Mouse (Mus musculus) CH12.LX (cell line): ENCODE data around the gene Bpnt1. TPM values are rescaled to one million over a fixed set of nuclear protein-coding genes. Genes with fewer than 3 reads are reported as not detected.

ENCODE experiments used
- DNase-seq: peaks from one replicate; pipeline ENCODE4 v3.0.0-alpha.2; 2013; ENCODE audit errors: extremely low read depth
- H3K27ac ChIP-seq: 2 replicates; pipeline ENCODE4 v1.5.1; 2012; ENCODE audit warnings: low read depth, mild to moderate bottlenecking, control low read depth, moderate library complexity; ENCODE audit not compliant: insufficient read depth
- H3K27me3 ChIP-seq: replicated peaks from 2 replicates; pipeline ENCODE3; 2012; ENCODE audit warnings: inconsistent platforms
- H3K36me3 ChIP-seq, 2 experiments: replicated peaks in 1 of 2; 2 replicates each; pipeline versions ENCODE3 to v1.6.1; 2012; ENCODE audit warnings: inconsistent platforms in 1 of 2, low read length in 1 of 2, mild to moderate bottlenecking in 1 of 2, mixed read lengths in 1 of 2, moderate library complexity in 1 of 2; ENCODE audit not compliant: control insufficient read depth in 1 of 2, insufficient read depth in 1 of 2
- H3K4me1 ChIP-seq, 2 experiments: 2 replicates each; pipeline ENCODE4 v1.6.1; 2012; ENCODE audit warnings: inconsistent platforms in 1 of 2, moderate library complexity in 1 of 2; ENCODE audit not compliant: insufficient read depth in 2 of 2, control insufficient read depth in 1 of 2
- H3K4me2 ChIP-seq: 2 replicates; pipeline ENCODE4 v1.6.1; 2012; ENCODE audit warnings: low read depth, mild to moderate bottlenecking, control low read depth; ENCODE audit not compliant: poor library complexity, insufficient read depth, severe bottlenecking
- H3K4me3 ChIP-seq, 3 experiments: fragments of 150-350 bp in 1 of 3; sonication (generic) in 1 of 3; replicated peaks in 1 of 3; 2 replicates each; pipeline versions ENCODE3 to v1.5.1; 2011 to 2012; ENCODE audit warnings: low read depth in 2 of 3, low read length in 2 of 3, mild to moderate bottlenecking in 2 of 3, moderate library complexity in 2 of 3, control low read depth in 1 of 3, improper control_type of control experiment in 1 of 3, inconsistent platforms in 1 of 3, mixed read lengths in 1 of 3; ENCODE audit not compliant: poor library complexity in 1 of 3
- H3K79me2 ChIP-seq: replicated peaks from 2 replicates; pipeline ENCODE4 v1.6.1; 2012; ENCODE audit warnings: mild to moderate bottlenecking, moderate library complexity; ENCODE audit not compliant: control insufficient read depth, poor library complexity, insufficient read depth, severe bottlenecking; ENCODE audit errors: extremely low read depth
- H3K9ac ChIP-seq: 2 replicates; pipeline ENCODE4 v1.6.1; 2012; ENCODE audit warnings: low read depth, mild to moderate bottlenecking, control low read depth, moderate library complexity; ENCODE audit not compliant: insufficient read depth
- H3K9me3 ChIP-seq: replicated peaks from 2 replicates; pipeline ENCODE3; 2012; ENCODE audit warnings: low read length, inconsistent platforms, mixed read lengths
- ETS1 ChIP-seq: conservative IDR thresholded peaks from 2 replicates; pipeline ENCODE4 v1.6.1; 2012; ENCODE audit warnings: low read depth, mild to moderate bottlenecking, inconsistent platforms, low read length, improper control_type of control experiment, moderate library complexity
- HCFC1 ChIP-seq: IDR thresholded peaks from 2 replicates; pipeline ENCODE4 v1.6.1; 2012; ENCODE audit warnings: low read depth, mild to moderate bottlenecking, inconsistent platforms, low read length, improper control_type of control experiment
- IRF4 ChIP-seq: IDR thresholded peaks from 2 replicates; pipeline ENCODE4 v1.6.1; 2014; ENCODE audit warnings: low read depth, mild to moderate bottlenecking, inconsistent platforms, low read length, improper control_type of control experiment
- KAT2A ChIP-seq: IDR thresholded peaks from 2 replicates; pipeline ENCODE4 v1.6.1; 2012; ENCODE audit warnings: low read length, improper control_type of control experiment, inconsistent platforms; ENCODE audit not compliant: insufficient replicate concordance
- MAFK ChIP-seq: IDR thresholded peaks from 2 replicates; pipeline ENCODE4 v1.6.1; 2011; ENCODE audit warnings: low read length, improper control_type of control experiment; ENCODE audit not compliant: insufficient replicate concordance
- MAX ChIP-seq: IDR thresholded peaks from 2 replicates; pipeline ENCODE4 v1.6.1; 2011; ENCODE audit warnings: low read length, improper control_type of control experiment
- MAZ ChIP-seq: IDR thresholded peaks from 2 replicates; pipeline ENCODE4 v1.6.1; 2012; ENCODE audit warnings: low read depth, mild to moderate bottlenecking, inconsistent platforms, low read length, improper control_type of control experiment, moderate library complexity
- MYC ChIP-seq: IDR thresholded peaks from 2 replicates; pipeline ENCODE4 v1.6.1; 2011; ENCODE audit warnings: low read depth, mild to moderate bottlenecking, improper control_type of control experiment, low read length
- NELFE ChIP-seq: IDR thresholded peaks from 2 replicates; pipeline ENCODE4 v1.6.1; 2011; ENCODE audit warnings: low read depth, low read length, improper control_type of control experiment
- NRF1 ChIP-seq: IDR thresholded peaks from 2 replicates; pipeline ENCODE4 v1.6.1; 2014; ENCODE audit warnings: low read depth, mild to moderate bottlenecking, inconsistent platforms, low read length, improper control_type of control experiment, moderate library complexity
- PAX5 ChIP-seq: IDR thresholded peaks from 2 replicates; pipeline ENCODE4 v1.6.1; 2012; ENCODE audit warnings: low read length, inconsistent platforms, mixed read lengths
- RAD21 ChIP-seq: IDR thresholded peaks from 2 replicates; pipeline ENCODE4 v1.6.1; 2011; ENCODE audit warnings: low read depth, mild to moderate bottlenecking, low read length, improper control_type of control experiment, moderate library complexity
- SMC3 ChIP-seq: IDR thresholded peaks from 2 replicates; pipeline ENCODE4 v1.6.1; 2011; ENCODE audit warnings: low read depth, low read length, improper control_type of control experiment
- TBP ChIP-seq: conservative IDR thresholded peaks from 2 replicates; pipeline ENCODE4 v1.6.1; 2011; ENCODE audit warnings: low read depth, low read length, improper control_type of control experiment
- USF2 ChIP-seq: conservative IDR thresholded peaks from 2 replicates; pipeline ENCODE4 v1.6.1; 2011; ENCODE audit warnings: low read depth, low read length, improper control_type of control experiment
- ZC3H11A ChIP-seq: IDR thresholded peaks from 2 replicates; pipeline ENCODE4 v1.6.1; 2012; ENCODE audit warnings: low read depth, mild to moderate bottlenecking, inconsistent platforms, low read length, improper control_type of control experiment
- ZKSCAN1 ChIP-seq: IDR thresholded peaks from 2 replicates; pipeline ENCODE4 v1.6.1; 2012; ENCODE audit warnings: low read depth, inconsistent platforms, low read length, improper control_type of control experiment, borderline replicate concordance
- dilution Hi-C: fragments of 300-500 bp; cut with MboI; formaldehyde crosslinking; loops from 2 replicates; pipeline ENCODE4 v1.14.3; 2020; ENCODE audit warnings: low sequenced_read_pairs; ENCODE audit not compliant: extremely low pct_unique_long_range_greater_than_20kb, extremely low pct_ligation_motif_present
- in situ Hi-C: fragments of 300-500 bp; cut with MboI; formaldehyde crosslinking; loops from 3 replicates; pipeline ENCODE4 v1.14.3; 2019; ENCODE audit warnings: low sequenced_read_pairs, low pct_ligation_motif_present, low pct_unique_long_range_greater_than_20kb, mixed read lengths
- polyA plus RNA-seq: library from polyadenylated mRNA; unstranded; fragments of >175 nt; gene quantifications from 2 replicates; pipeline ENCODE4 v1.2.1, GENCODE M21; 2012; ENCODE audit warnings: low read depth; ENCODE audit not compliant: insufficient read length
- total RNA-seq, 2 experiments: library from RNA; depleted of rRNA; stranded (reverse); fragments of 300-350 nt in 1 of 2; fragments of >200 nt in 1 of 2; gene quantifications; 2 replicates each; pipeline ENCODE4 v1.2.3; 2012 to 2014

The Bpnt1 gene
- total and polyA plus RNA-seq, 3 experiments: 38.4 to 71.9 (median 59.4) TPM

DNA sequence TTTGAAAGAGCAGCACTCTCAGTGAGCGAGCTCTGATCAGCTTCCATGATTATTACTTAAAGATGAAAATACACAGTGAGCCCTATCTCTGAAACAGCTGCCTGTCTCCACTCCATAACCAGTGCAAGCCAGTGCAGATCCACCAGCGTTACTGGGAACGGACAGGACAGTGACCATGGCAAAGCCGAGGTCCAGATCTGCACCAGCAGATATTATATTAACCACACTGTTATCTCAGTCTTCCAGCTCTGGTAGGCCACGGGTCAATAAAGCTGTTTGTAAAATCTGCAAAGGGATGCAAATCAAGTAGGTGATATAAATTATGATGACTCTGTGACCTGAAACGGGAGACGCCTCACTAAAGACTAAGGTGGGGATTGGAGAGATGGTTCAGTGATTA is 24.3 kb upstream of the Bpnt1 start:
- no peak overlapping the region for H3K27ac ChIP-seq
- peaks cover 25 to 55% of the 10 kb centered on the region in 2 experiments for H3K36me3 ChIP-seq
- H3K9me3 ChIP-seq: peaks cover 6% of the 10 kb centered on the region
- no peaks in the 10 kb centered on the region for H3K79me2 ChIP-seq
- no peak overlapping the region for H3K4me2 ChIP-seq
- no peak for TF ChIP-seq HCFC1
- no peak for TF ChIP-seq KAT2A
- TF ChIP-seq NRF1: no peak
- TF ChIP-seq NELFE: no peak
- no peak for TF ChIP-seq IRF4
- no peak for TF ChIP-seq SMC3
- TF ChIP-seq ZC3H11A: no peak
- no peak for TF ChIP-seq PAX5
- no peak for TF ChIP-seq USF2
- TF ChIP-seq MAZ: no peak
- TF ChIP-seq ETS1: no peak
- TF ChIP-seq ZKSCAN1: no peak
- no peak for DNase-seq
- H3K27me3 ChIP-seq: no peaks in the 10 kb centered on the region
- peaks cover 0 to 4% of the 10 kb centered on the region in 2 experiments; a peak in 1 of 4 replicates for H3K4me1 ChIP-seq
- in situ Hi-C loops: no loop called here
- dilution Hi-C loops: no loop called here
- H3K4me3 ChIP-seq: no peak overlapping the region
- no peak overlapping the region for H3K9ac ChIP-seq

DNA sequence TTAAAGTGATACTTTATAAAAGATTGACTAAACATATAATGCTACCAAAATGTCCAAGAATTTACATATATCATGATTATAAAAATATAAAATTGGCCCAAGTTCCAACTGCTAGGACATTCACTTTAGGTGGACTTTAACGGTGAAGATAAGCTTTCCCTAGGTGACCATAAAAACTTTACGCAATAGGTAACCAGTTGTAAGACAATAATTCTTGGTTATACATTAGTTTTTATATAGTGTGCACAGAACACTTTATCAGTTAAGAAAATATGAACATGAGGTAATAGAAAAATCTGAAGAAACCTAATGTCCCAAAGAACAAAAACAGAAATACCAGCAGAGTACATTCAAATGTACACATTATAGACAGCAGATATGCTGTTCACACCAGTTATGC is 23.6 kb upstream of the Bpnt1 start:
- no peak overlapping the region for H3K4me2 ChIP-seq
- peaks cover 30 to 55% of the 10 kb centered on the region in 2 experiments for H3K36me3 ChIP-seq
- H3K9me3 ChIP-seq: peaks cover 6% of the 10 kb centered on the region
- H3K79me2 ChIP-seq: no peaks in the 10 kb centered on the region
- no peak for DNase-seq
- no peak overlapping the region for H3K9ac ChIP-seq
- H3K4me1 ChIP-seq: peaks cover 0 to 4% of the 10 kb centered on the region in 2 experiments; a peak in 1 of 4 replicates
- no peak overlapping the region for H3K4me3 ChIP-seq
- no peak for TF ChIP-seq MAFK
- no peak for TF ChIP-seq TBP
- TF ChIP-seq IRF4: no peak
- TF ChIP-seq MAX: no peak
- TF ChIP-seq NELFE: no peak
- no peak for TF ChIP-seq RAD21
- TF ChIP-seq MYC: no peak
- no peak for TF ChIP-seq ZKSCAN1
- TF ChIP-seq, all 38 proteins: peak for 0
- Histone ChIP-seq H3K27ac (no peak overlapping the region), H3K27me3 (no peaks in the 10 kb centered on the region)
- dilution Hi-C loops (no loop called here), in situ Hi-C loops (no loop called here)
